Mouse (Mus musculus): ENCODE measurements at regions not wholly inside any gene's neighbourhood (a gene's known extent, or its start where the extent isn't known, plus 50 kb on each side); places are given as distances from the start of the nearest gene placed in this dataset.

GRCm38 (mm10) chr12:52439241-52439640 is 64.5 kb upstream of the Arhgap5 start:
- Histone ChIP-seq H3K27ac (ENCODE audit: control insufficient read depth, low read depth, low read length) (no peak overlapping the region), H3K79me2 (ENCODE audit: control insufficient read depth, insufficient read depth, low read length, poor library complexity) (no peaks in the 10 kb centered on the region), H3K4me1 (ENCODE audit: control insufficient read depth in 1 of 2, insufficient read depth in 2 of 2, low read length in 2 of 2) (no peaks in the 10 kb centered on the region), H3K9me3 (replicated peaks; ENCODE audit: insufficient read depth, low read length) (no peaks in the 10 kb centered on the region), H3K36me3 (ENCODE audit: control insufficient read depth in 1 of 2, insufficient read depth in 2 of 2, low read length in 2 of 2) (no peaks in the 10 kb centered on the region), H3K4me3 (ENCODE audit: control insufficient read depth in 1 of 2, insufficient read depth in 1 of 2, low read depth in 2 of 2, low read length in 2 of 2) (no peak overlapping the region), H3K27me3 (ENCODE audit: control insufficient read depth in 1 of 2, insufficient read depth in 2 of 2, low read length in 2 of 2) (peaks cover 0 to 4% of the 10 kb centered on the region in 2 experiments; a peak in 2 of 4 replicates), H3K9ac (ENCODE audit: control insufficient read depth, low read depth, low read length, poor library complexity, severe bottlenecking) (no peak overlapping the region)
- DNase-seq (ENCODE audit: low read depth, low spot score), result no peak
- TF ChIP-seq KAT2A (conservative IDR thresholded peaks at IDR 0.05; ENCODE audit: low read depth, low read length), result no peak
- no peak for TF ChIP-seq MEF2A (IDR thresholded peaks at IDR 0.05; ENCODE audit: extremely low read depth, insufficient replicate concordance, low read depth, low read length, poor library complexity, severe bottlenecking)
- no peak for TF ChIP-seq POLR2AphosphoS2 (IDR thresholded peaks at IDR 0.05; ENCODE audit: low read length)
- no peak for TF ChIP-seq RAD21 (IDR thresholded peaks at IDR 0.05; ENCODE audit: low read depth, low read length)
- no peak for TF ChIP-seq NELFE (IDR thresholded peaks at IDR 0.05; ENCODE audit: low read depth, low read length)
- no peak for TF ChIP-seq MXI1 (IDR thresholded peaks at IDR 0.05; ENCODE audit: low read depth, low read length)
- no peak for TF ChIP-seq TAL1 (IDR thresholded peaks at IDR 0.05; ENCODE audit: low read length)
- no peak for TF ChIP-seq SIN3A (IDR thresholded peaks at IDR 0.05; ENCODE audit: low read length)
- TF ChIP-seq MAFK (IDR thresholded peaks at IDR 0.05; ENCODE audit: borderline replicate concordance, low read depth, low read length), result no peak
- TF ChIP-seq JUND (IDR thresholded peaks at IDR 0.05; ENCODE audit: low read depth, low read length), result no peak
- TF ChIP-seq HCFC1 (IDR thresholded peaks at IDR 0.05; ENCODE audit: low read depth, low read length), result no peak

GRCm38 (mm10) chr12:52440868-52441365 is 62.9 kb upstream of the Arhgap5 start:
- TF ChIP-seq E2F4 (IDR thresholded peaks at IDR 0.05; ENCODE audit: borderline replicate concordance, low read depth, low read length), result no peak
- TF ChIP-seq ZC3H11A (IDR thresholded peaks at IDR 0.05; ENCODE audit: low read depth, low read length), result no peak
- TF ChIP-seq MAFK (IDR thresholded peaks at IDR 0.05; ENCODE audit: borderline replicate concordance, low read depth, low read length), result no peak
- no peak for TF ChIP-seq ZKSCAN1 (IDR thresholded peaks at IDR 0.05; ENCODE audit: low read depth, low read length)
- no peak for TF ChIP-seq MXI1 (IDR thresholded peaks at IDR 0.05; ENCODE audit: low read depth, low read length)
- no peak for TF ChIP-seq ZNF384 (IDR thresholded peaks at IDR 0.05; ENCODE audit: low read depth, low read length)
- no peak for TF ChIP-seq USF1 (IDR thresholded peaks at IDR 0.05; ENCODE audit: low read depth, low read length)
- TF ChIP-seq ZMIZ1 (IDR thresholded peaks at IDR 0.05; ENCODE audit: low read depth, low read length), result no peak
- TF ChIP-seq JUND (IDR thresholded peaks at IDR 0.05; ENCODE audit: low read depth, low read length), result no peak
- no peak for TF ChIP-seq MYC (IDR thresholded peaks at IDR 0.05; ENCODE audit: low read depth, low read length)
- no peak for TF ChIP-seq NRF1 (IDR thresholded peaks at IDR 0.05; ENCODE audit: insufficient read depth, low read depth, low read length, poor library complexity, severe bottlenecking)
- H3K36me3 ChIP-seq (ENCODE audit: control insufficient read depth in 1 of 2, insufficient read depth in 2 of 2, low read length in 2 of 2), result no peaks in the 10 kb centered on the region
- DNase-seq (ENCODE audit: low read depth, low spot score), result no peak
- no peaks in the 10 kb centered on the region for H3K4me1 ChIP-seq (ENCODE audit: control insufficient read depth in 1 of 2, insufficient read depth in 2 of 2, low read length in 2 of 2)
- peaks cover 0 to 4% of the 10 kb centered on the region in 2 experiments; a peak in 2 of 4 replicates for H3K27me3 ChIP-seq (ENCODE audit: control insufficient read depth in 1 of 2, insufficient read depth in 2 of 2, low read length in 2 of 2)
- H3K9me3 ChIP-seq (replicated peaks; ENCODE audit: insufficient read depth, low read length), result no peaks in the 10 kb centered on the region
- H3K4me3 ChIP-seq (ENCODE audit: control insufficient read depth in 1 of 2, insufficient read depth in 1 of 2, low read depth in 2 of 2, low read length in 2 of 2), result no peak overlapping the region
- H3K9ac ChIP-seq (ENCODE audit: control insufficient read depth, low read depth, low read length, poor library complexity, severe bottlenecking), result no peak overlapping the region
- H3K79me2 ChIP-seq (ENCODE audit: control insufficient read depth, insufficient read depth, low read length, poor library complexity), result no peaks in the 10 kb centered on the region
- no peak overlapping the region for H3K27ac ChIP-seq (ENCODE audit: control insufficient read depth, low read depth, low read length)
